Mouse (Mus musculus): ENCODE results near the gene Fbxo41.

DNA sequence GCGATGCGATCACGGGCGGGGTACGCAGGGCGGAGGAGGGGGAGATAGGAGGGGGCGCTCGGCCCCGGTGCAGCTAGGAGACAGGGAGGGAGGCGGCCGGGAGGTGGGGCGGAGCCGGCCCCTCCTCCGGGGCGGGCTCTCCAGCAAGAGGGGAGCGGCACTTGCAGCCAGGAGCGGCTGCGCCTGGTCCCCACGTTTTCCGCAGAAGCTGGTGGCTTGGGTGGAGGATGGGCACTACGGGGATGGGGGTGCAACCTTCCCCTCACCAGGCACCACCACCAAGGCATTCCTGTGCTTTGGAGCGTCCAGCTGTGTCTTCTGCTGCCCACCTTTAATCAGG lies at the start of gene Fbxo41:
- TF ChIP-seq CTCF (IDR thresholded peaks at IDR 0.05; ENCODE audit: borderline replicate concordance, control insufficient read depth, extremely low read depth, insufficient read depth, low read length, poor library complexity) (no peak), POLR2A (IDR thresholded peaks at IDR 0.05; ENCODE audit: control insufficient read depth, extremely low read depth, insufficient read depth, low read length, poor library complexity) (no peak)

All from thymus, adult 2 months (tissue).